In genomic region chr4:95653296-95653912, GRCm38 (mm10) we compare ENCODE assay signal across 18 mouse cellular contexts.
DNase-seq lines count a peak whose midpoint lies in the region; ATAC-seq lines count a peak whose summit lies in the region.
"Had no signal": no experiment of that assay in that cellular context is flagged by ENCODE, and none has a peak within 500 bp of the region (broad histone marks: within the 10 kb centered on the region; RNA-seq: fewer than 3 reads in every experiment).

No protein-coding gene starts in this region.

- H3K4me2 ChIP-seq in embryonic facial prominence, embryonic 14.5 days (ENCODE audit: low read depth, low read length) = no peak overlapping the region
- no peak overlapping the region for H3K4me2 ChIP-seq in forebrain, embryonic 16.5 days (ENCODE audit: low read length)
- H3K4me2 ChIP-seq: intestine, embryonic 15.5 days; neural tube, embryonic 12.5 days had no signal

- no peak for ATAC-seq in embryonic facial prominence, embryonic 14.5 days (ENCODE audit: low read depth)
- peak; percentile 69 for ATAC-seq in forebrain, embryonic 16.5 days
- ATAC-seq: intestine, embryonic 15.5 days; lung, postnatal 0 days had no signal

- WGBS in embryonic facial prominence, embryonic 14.5 days = 23% methylated on average over 3 of the region's 4 CpGs
- WGBS in forebrain, embryonic 16.5 days = 2% methylated on average over 4 of the region's 4 CpGs

- H3K27ac ChIP-seq in embryonic facial prominence, embryonic 14.5 days (replicated peaks; ENCODE audit: low read depth, low read length) = peak overlapping the region; percentile 49; the same call in 1 of the 2 replicates
- no peak overlapping the region for H3K27ac ChIP-seq in forebrain, embryonic 16.5 days (ENCODE audit: low read length)
- H3K27ac ChIP-seq: liver, embryonic 14.5 days; neural tube, embryonic 12.5 days had no signal

- H3K4me3 ChIP-seq in embryonic facial prominence, embryonic 14.5 days (ENCODE audit: low read depth, low read length) = no peak overlapping the region
- no peak overlapping the region for H3K4me3 ChIP-seq in forebrain, embryonic 16.5 days (replicated peaks; ENCODE audit: low read length)
- H3K4me3 ChIP-seq: intestine, embryonic 15.5 days; megakaryocyte, embryonic 14.5 days; neural tube, embryonic 12.5 days had no signal

- peak; percentile 16 for DNase-seq in kidney, adult 9 months
- DNase-seq in kidney, postnatal 36 days = no peak
- DNase-seq in brain, adult 2 months (ENCODE audit: low read depth, low spot score) = peak; percentile 24
- DNase-seq in embryonic facial prominence, embryonic 14.5 days (ENCODE audit: low spot score) = no peak
- no peak for DNase-seq in lung, postnatal 4 days
- no peak for DNase-seq in testis, postnatal 14 days (ENCODE audit: low spot score)
- DNase-seq: B cell, adult 2 months; cerebellum, adult 9-11 months; kidney, postnatal 14 days; left cerebral cortex, postnatal 4 days; spleen, adult 18-20 months; thymus, postnatal 36 days had no signal

- no peaks in the 10 kb centered on the region for H3K9me3 ChIP-seq in embryonic facial prominence, embryonic 14.5 days (ENCODE audit: control insufficient read depth, low read length)
- H3K9me3 ChIP-seq in forebrain, embryonic 16.5 days (ENCODE audit: control insufficient read depth, low read length) = no peaks in the 10 kb centered on the region
- H3K9me3 ChIP-seq: intestine, embryonic 15.5 days; megakaryocyte, embryonic 14.5 days; neural tube, embryonic 12.5 days had no signal

- H3K27me3 ChIP-seq in embryonic facial prominence, embryonic 14.5 days (replicated peaks; ENCODE audit: control insufficient read depth, insufficient read depth, low read length) = no peaks in the 10 kb centered on the region
- no peaks in the 10 kb centered on the region for H3K27me3 ChIP-seq in forebrain, embryonic 16.5 days (replicated peaks; ENCODE audit: control insufficient read depth, insufficient read depth, low read length)
- H3K27me3 ChIP-seq: intestine, embryonic 15.5 days; neural tube, embryonic 12.5 days had no signal

- H3K9ac ChIP-seq in embryonic facial prominence, embryonic 14.5 days (ENCODE audit: low read depth, low read length) = no peak overlapping the region
- H3K9ac ChIP-seq in forebrain, embryonic 16.5 days (replicated peaks; ENCODE audit: low read depth, low read length) = no peak overlapping the region
- H3K9ac ChIP-seq: intestine, embryonic 15.5 days; liver, embryonic 14.5 days; neural tube, embryonic 12.5 days had no signal

- H3K36me3 ChIP-seq in embryonic facial prominence, embryonic 14.5 days (ENCODE audit: control insufficient read depth, insufficient read depth, low read length) = no peaks in the 10 kb centered on the region
- H3K36me3 ChIP-seq in forebrain, embryonic 16.5 days (ENCODE audit: control insufficient read depth, insufficient read depth) = no peaks in the 10 kb centered on the region
- H3K36me3 ChIP-seq: intestine, embryonic 15.5 days; neural tube, embryonic 12.5 days had no signal

- H3K4me1 ChIP-seq in embryonic facial prominence, embryonic 14.5 days (ENCODE audit: control insufficient read depth, insufficient read depth, low read length) = peaks cover 30% of the 10 kb centered on the region
- H3K4me1 ChIP-seq in forebrain, embryonic 16.5 days (replicated peaks; ENCODE audit: control insufficient read depth, insufficient read depth, low read length) = peaks cover 17% of the 10 kb centered on the region

Comparison
In these comparisons a context has a peak if more than half of its experiments do, and no peak if none do; other contexts are left out.
1. DNase-seq: peak in kidney, adult 9 months (single experiment) and brain, adult 2 months (single experiment); none in kidney, postnatal 36 days (0 of 2), embryonic facial prominence, embryonic 14.5 days (single experiment), lung, postnatal 4 days (0 of 2) and testis, postnatal 14 days (single experiment).